Mouse (Mus musculus): ENCODE measurements at regions not wholly inside any gene's neighbourhood (a gene's known extent, or its start where the extent isn't known, plus 50 kb on each side); places are given as distances from the start of the nearest gene placed in this dataset.

DNA sequence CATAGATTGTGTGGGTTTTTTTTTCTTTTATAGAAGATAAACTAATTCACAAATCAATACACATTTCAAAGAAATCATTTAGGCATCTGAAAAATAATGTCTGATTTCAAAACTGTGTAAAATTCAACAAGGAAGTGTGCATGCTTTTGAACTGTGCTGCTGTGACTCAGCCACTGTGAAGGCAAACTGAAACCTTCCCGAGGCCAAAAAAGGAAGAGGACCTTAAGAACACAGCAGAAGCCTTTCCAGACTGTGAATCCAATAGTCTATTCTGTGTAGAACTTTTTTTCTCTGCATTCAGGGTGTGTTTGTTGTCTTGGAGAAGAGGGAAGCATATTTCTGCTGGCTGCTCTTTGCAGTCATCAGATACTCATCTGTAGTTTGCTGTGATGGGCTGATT, 347.7 kb downstream of the Cdk5rap2 start:
- TF ChIP-seq GATA1 (IDR thresholded peaks at IDR 0.05; ENCODE audit: borderline replicate concordance, low read length) (no peak), FLI1 (IDR thresholded peaks at IDR 0.05; ENCODE audit: low read length) (no peak)
